ENCODE assay signal across 14 mouse cellular contexts in genomic region chr14:27759982-27760381, GRCm38 (mm10).
"Had no signal": no experiment of that assay in that cellular context is flagged by ENCODE, and none has a peak within 500 bp of the region (broad histone marks: within the 10 kb centered on the region; RNA-seq: fewer than 3 reads in every experiment).

No protein-coding gene starts in this region.

- H3K36me3 ChIP-seq: liver, embryonic 15.5 days; midbrain, embryonic 10.5 days; neural tube, embryonic 15.5 days had no signal

- H3K4me2 ChIP-seq: liver, embryonic 11.5 days; liver, embryonic 15.5 days; lung, embryonic 14.5 days; neural tube, embryonic 15.5 days had no signal

- DNase-seq: kidney, postnatal 10 days; kidney, postnatal 4 days; lung, embryonic 14.5 days; lung, postnatal 10 days; lung, postnatal 4 days; midbrain, embryonic 14.5 days; thymus, postnatal 14 days had no signal

- H3K4me3 ChIP-seq: layer of hippocampus, adult 2 months; liver, embryonic 15.5 days; midbrain, embryonic 10.5 days; myocyte; neural tube, embryonic 15.5 days had no signal

- H3K9me3 ChIP-seq: liver, embryonic 15.5 days; midbrain, embryonic 10.5 days; neural tube, embryonic 15.5 days had no signal

- H3K9ac ChIP-seq: liver, embryonic 15.5 days; lung, embryonic 14.5 days; neural tube, embryonic 15.5 days had no signal

- H3K27ac ChIP-seq: layer of hippocampus, adult 2 months; liver, embryonic 15.5 days; midbrain, embryonic 10.5 days; neural tube, embryonic 15.5 days; stomach, postnatal 0 days had no signal

- H3K4me1 ChIP-seq: liver, embryonic 15.5 days; midbrain, embryonic 10.5 days; neural tube, embryonic 15.5 days had no signal

- H3K27me3 ChIP-seq: liver, embryonic 15.5 days; neural tube, embryonic 15.5 days had no signal
